Mouse (Mus musculus) thymus, adult 2 months (tissue): ENCODE data around the gene Cnfn. TPM values are rescaled to one million over a fixed set of nuclear protein-coding genes. Genes with fewer than 3 reads are reported as not detected.

Experiments
- DNase-seq: peaks from one replicate; pipeline ENCODE4 v3.0.0; 2021
- H3K27ac ChIP-seq: fragments of 200-500 bp; 2 replicates; pipeline ENCODE4 v1.5.1; 2012; ENCODE audit warnings: low read length, control low read depth; ENCODE audit not compliant: control insufficient read depth, insufficient read depth
- H3K27me3 ChIP-seq: fragments of 200-500 bp; 2 replicates; pipeline ENCODE4 v1.6.1; 2012; ENCODE audit warnings: mild to moderate bottlenecking, low read length, moderate library complexity, mixed read lengths; ENCODE audit not compliant: control insufficient read depth, insufficient read depth
- H3K36me3 ChIP-seq: fragments of 200-500 bp; 2 replicates; pipeline ENCODE4 v1.6.1; 2012; ENCODE audit warnings: mild to moderate bottlenecking, low read length, moderate library complexity; ENCODE audit not compliant: control insufficient read depth, insufficient read depth
- H3K4me1 ChIP-seq: fragments of 200-500 bp; replicated peaks from 2 replicates; pipeline ENCODE4 v1.6.1; 2012; ENCODE audit warnings: low read length; ENCODE audit not compliant: control insufficient read depth, insufficient read depth
- H3K4me3 ChIP-seq: fragments of 200-500 bp; 2 replicates; pipeline ENCODE4 v1.5.1; 2012; ENCODE audit warnings: mild to moderate bottlenecking, low read length, control low read depth, moderate library complexity; ENCODE audit not compliant: control insufficient read depth, insufficient read depth
- CTCF ChIP-seq: fragments of 200-500 bp; IDR thresholded peaks from 2 replicates; pipeline ENCODE4 v1.5.1; 2012; ENCODE audit warnings: mild to moderate bottlenecking, control low read depth, low read length, moderate library complexity, borderline replicate concordance; ENCODE audit not compliant: control insufficient read depth, poor library complexity, insufficient read depth; ENCODE audit errors: extremely low read depth
- POLR2A ChIP-seq: fragments of 200-500 bp; IDR thresholded peaks from 2 replicates; pipeline ENCODE4 v1.6.1; 2012; ENCODE audit warnings: mild to moderate bottlenecking, low read length, control low read depth, moderate library complexity; ENCODE audit not compliant: control insufficient read depth, poor library complexity, insufficient read depth; ENCODE audit errors: extremely low read depth
- WGBS: fragments of 180-500 bp; shearing (Covaris S2); methylation state at CpG from one replicate; pipeline ENCODE4 v1.1.7; 2018; 5-methylcytosine and 5-hydroxymethylcytosine counted together
- polyA plus RNA-seq: library from polyadenylated mRNA; depleted of rRNA; stranded (reverse); fragments of >200 nt; gene quantifications from 2 replicates; pipeline ENCODE4 v1.2.3, GENCODE M21; 2012; rRNA removed

Cnfn gene
- 13.4 and 20.6 TPM in 2 replicates for polyA plus RNA-seq

DNA sequence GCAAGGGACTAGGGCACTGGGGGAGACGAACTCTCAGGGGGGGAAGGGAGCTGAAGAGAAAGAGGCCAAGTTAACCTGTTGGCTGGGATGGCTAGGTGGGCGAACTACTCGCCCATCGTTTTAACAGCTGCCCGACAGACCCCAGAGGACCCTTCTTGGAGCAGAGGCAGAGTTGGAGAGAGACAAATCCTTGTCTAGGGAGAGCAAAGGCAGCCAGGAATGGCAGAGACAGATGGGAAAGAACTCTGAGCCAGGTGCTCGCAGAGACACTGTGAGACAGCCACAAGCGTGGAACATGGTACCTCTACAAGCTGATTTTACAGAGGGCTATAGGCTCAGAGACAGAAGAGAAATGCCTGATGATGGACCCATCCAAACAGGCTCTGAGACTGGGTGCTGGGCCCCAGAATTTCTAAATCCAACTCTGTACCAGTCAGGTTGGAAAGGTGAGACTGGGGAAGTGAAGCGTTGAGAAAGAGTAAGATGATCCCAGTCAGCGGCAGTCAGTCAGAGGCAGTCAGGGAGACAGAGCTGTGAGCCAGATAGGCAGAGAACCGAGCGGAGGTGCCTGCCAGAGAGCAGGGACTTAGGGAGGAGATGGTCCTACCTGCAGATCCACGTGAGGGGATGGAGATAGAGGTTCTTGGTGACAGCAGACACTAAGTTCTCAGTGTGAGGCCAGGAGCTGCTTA lies at the start of gene Cnfn:
Cnfn (minus strand) TSS at position 667 of the 692 bp plus-strand sequence.
- 78% methylated on average over 12 of the region's 12 CpGs for WGBS
- Histone ChIP-seq H3K4me3 (no peak within 1 kb of the TSS), H3K4me1 (no peaks in the 10 kb centered on the region), H3K36me3 (no peaks in the 10 kb centered on the region), H3K27ac (no peak within 1 kb of the TSS), H3K27me3 (peaks cover 3% of the 10 kb centered on the region; the same call in 1 of the 2 replicates)
- TF ChIP-seq POLR2A = no peak
- TF ChIP-seq CTCF = no peak
- no peak for DNase-seq

DNA sequence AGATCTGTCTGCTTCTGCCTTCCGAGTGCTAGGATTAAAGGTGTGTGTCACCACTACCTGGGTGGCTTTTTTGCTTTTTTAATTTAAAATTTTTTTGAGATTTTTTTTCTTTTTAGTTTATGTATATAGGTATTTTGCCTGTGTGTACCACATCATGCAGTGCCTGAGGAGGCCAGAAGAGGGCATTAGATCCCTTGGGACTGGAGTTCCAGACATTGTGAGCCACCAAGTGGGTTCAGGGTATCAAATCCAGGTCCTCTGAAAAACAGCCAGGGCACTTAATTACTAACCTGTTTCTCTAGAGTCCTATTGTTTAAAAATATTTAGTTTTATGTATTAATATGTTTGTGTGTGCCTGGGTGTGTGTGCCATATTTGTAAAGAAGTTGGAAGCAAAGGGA lies 48.1 kb upstream of the Cnfn start:
- Histone ChIP-seq H3K27me3 (no peaks in the 10 kb centered on the region), H3K36me3 (no peaks in the 10 kb centered on the region), H3K4me3 (no peak overlapping the region), H3K4me1 (peaks cover 3% of the 10 kb centered on the region), H3K27ac (no peak overlapping the region)
- WGBS = 96% methylated on average over 1 of the region's 1 CpGs
- DNase-seq = peak; percentile 41
- TF ChIP-seq CTCF (no peak), POLR2A (no peak)

GRCm38 (mm10) chr7:25412833-25413441 lies 43.4 kb upstream of the Cnfn start, which contains the start of gene Cxcl17:
Gene Cxcl17 (minus strand): TSS chr7:25412886.
- H3K27me3 ChIP-seq = no peaks in the 10 kb centered on the region
- no peak within 1 kb of the TSS for H3K4me3 ChIP-seq
- TF ChIP-seq POLR2A (no peak), CTCF (no peak)
- H3K27ac ChIP-seq = no peak within 1 kb of the TSS
- peaks cover 3% of the 10 kb centered on the region for H3K4me1 ChIP-seq
- DNase-seq = no peak
- 62% methylated on average over 7 of the region's 7 CpGs for WGBS
- H3K36me3 ChIP-seq = no peaks in the 10 kb centered on the region

DNA sequence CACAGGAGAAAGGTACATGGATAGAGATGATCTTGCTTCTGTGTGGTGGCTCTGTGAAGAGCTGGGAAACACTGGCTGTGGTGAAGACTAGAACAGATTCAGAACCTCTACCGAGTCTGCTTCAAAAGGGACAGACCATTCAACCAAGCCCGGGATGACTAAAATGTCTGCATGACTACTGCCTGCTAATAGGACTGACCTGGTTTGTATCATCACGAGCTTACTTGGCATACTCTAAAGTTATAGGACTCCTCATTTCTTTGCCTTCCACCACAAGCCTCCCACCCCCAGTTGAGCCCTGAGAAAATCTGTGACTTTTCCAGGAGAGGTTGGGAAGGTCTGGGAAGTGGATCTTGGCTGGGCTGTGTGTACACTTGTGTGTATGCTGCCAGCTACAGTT lies 42.3 kb upstream of the Cnfn start:
- Histone ChIP-seq H3K4me3 (no peak overlapping the region), H3K4me1 (peaks cover 3% of the 10 kb centered on the region), H3K27me3 (no peaks in the 10 kb centered on the region), H3K36me3 (no peaks in the 10 kb centered on the region), H3K27ac (no peak overlapping the region)
- WGBS = 95% methylated on average over 3 of the region's 3 CpGs
- no peak for TF ChIP-seq POLR2A
- no peak for TF ChIP-seq CTCF
- no peak for DNase-seq

- 91% methylated on average over 1 of the region's 1 CpGs for WGBS
Measured at GRCm38 (mm10) chr7:25410969-25411615, 41.6 kb upstream of the Cnfn start.

GRCm38 (mm10) chr7:25409114-25409760 lies 39.7 kb upstream of the Cnfn start:
- H3K36me3 ChIP-seq = no peaks in the 10 kb centered on the region
- peak; percentile 36 for DNase-seq
- WGBS = 86% methylated on average over 4 of the region's 4 CpGs

More at GRCm38 (mm10) chr7:25410969-25411615, 41.6 kb upstream of the Cnfn start:
- no peaks in the 10 kb centered on the region for H3K27me3 ChIP-seq
- DNase-seq = no peak
- H3K4me1 ChIP-seq = peaks cover 3% of the 10 kb centered on the region
- no peak for TF ChIP-seq POLR2A
- TF ChIP-seq CTCF = no peak
- no peaks in the 10 kb centered on the region for H3K36me3 ChIP-seq
- H3K4me3 ChIP-seq = no peak overlapping the region
- no peak overlapping the region for H3K27ac ChIP-seq

More at GRCm38 (mm10) chr7:25409114-25409760, 39.7 kb upstream of the Cnfn start:
- TF ChIP-seq CTCF = no peak
- TF ChIP-seq POLR2A = no peak
- Histone ChIP-seq H3K4me3 (no peak overlapping the region), H3K27me3 (no peaks in the 10 kb centered on the region), H3K4me1 (peaks cover 3% of the 10 kb centered on the region), H3K27ac (no peak overlapping the region)
